ENCODE assay signal across 10 mouse cellular contexts in the genomic region with DNA sequence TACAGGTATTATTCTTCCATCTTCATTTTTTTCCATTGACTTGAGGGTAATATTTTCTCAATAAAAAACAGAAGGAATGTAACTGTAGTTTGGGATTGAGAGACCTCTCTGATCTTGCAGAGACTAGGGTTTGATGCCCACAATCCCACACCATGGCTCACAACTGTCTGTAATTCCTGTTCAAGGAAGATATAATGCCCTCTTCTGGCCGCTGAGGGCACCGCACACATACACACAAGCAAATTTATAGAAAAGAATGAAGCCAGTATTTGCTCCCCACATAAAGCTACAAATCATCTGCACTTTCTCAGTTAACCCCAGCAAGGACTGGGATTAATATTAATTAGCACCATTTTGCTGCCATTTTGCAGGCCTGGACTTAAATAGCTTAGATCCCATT.
DNase-seq lines count a peak whose midpoint lies in the region; ATAC-seq and TF ChIP-seq lines count a peak whose summit lies in the region.
"Had no signal": no experiment of that assay in that cellular context is flagged by ENCODE, and none has a peak within 500 bp of the region (broad histone marks: within the 10 kb centered on the region; RNA-seq: fewer than 3 reads in every experiment).

No protein-coding gene starts in this region.

- H3K36me3 ChIP-seq in forebrain, postnatal 0 days (ENCODE audit: insufficient read depth): no peaks in the 10 kb centered on the region
- H3K36me3 ChIP-seq in forebrain, embryonic 10.5 days (replicated peaks): no peaks in the 10 kb centered on the region
- no peaks in the 10 kb centered on the region for H3K36me3 ChIP-seq in lung, embryonic 14.5 days (ENCODE audit: insufficient read depth)
- no peaks in the 10 kb centered on the region for H3K36me3 ChIP-seq in MEL (ENCODE audit: control insufficient read depth in 1 of 2, insufficient read depth in 2 of 2, low read length in 2 of 2)
- H3K36me3 ChIP-seq in hindbrain, embryonic 16.5 days (ENCODE audit: control insufficient read depth, insufficient read depth, low read length): no peaks in the 10 kb centered on the region
- H3K36me3 ChIP-seq: liver, embryonic 13.5 days had no signal

- TF ChIP-seq POLR2A in MEL (IDR thresholded peaks at IDR 0.05; ENCODE audit: control insufficient read depth in 1 of 2, insufficient read depth in 1 of 2, low read depth in 1 of 2, low read length in 2 of 2, poor library complexity in 1 of 2): no peak

- no peaks in the 10 kb centered on the region for H3K4me1 ChIP-seq in forebrain, postnatal 0 days (ENCODE audit: insufficient read depth)
- no peaks in the 10 kb centered on the region for H3K4me1 ChIP-seq in forebrain, embryonic 10.5 days
- H3K4me1 ChIP-seq in lung, embryonic 14.5 days (ENCODE audit: insufficient read depth): no peaks in the 10 kb centered on the region
- H3K4me1 ChIP-seq in MEL (ENCODE audit: control insufficient read depth in 1 of 2, insufficient read depth in 2 of 2, low read length in 2 of 2): no peaks in the 10 kb centered on the region
- H3K4me1 ChIP-seq in hindbrain, embryonic 16.5 days (ENCODE audit: control insufficient read depth, insufficient read depth, low read depth, low read length): peaks cover 6% of the 10 kb centered on the region
- H3K4me1 ChIP-seq: liver, embryonic 13.5 days had no signal

- no peaks in the 10 kb centered on the region for H3K27me3 ChIP-seq in forebrain, postnatal 0 days (ENCODE audit: insufficient read depth, low read length)
- no peaks in the 10 kb centered on the region for H3K27me3 ChIP-seq in forebrain, embryonic 10.5 days (ENCODE audit: poor library complexity, severe bottlenecking)
- H3K27me3 ChIP-seq in lung, embryonic 14.5 days (ENCODE audit: insufficient read depth, low read length): no peaks in the 10 kb centered on the region
- H3K27me3 ChIP-seq in MEL (ENCODE audit: control insufficient read depth in 1 of 2, insufficient read depth in 2 of 2, low read length in 2 of 2): no peaks in the 10 kb centered on the region
- H3K27me3 ChIP-seq in hindbrain, embryonic 16.5 days (replicated peaks; ENCODE audit: control insufficient read depth, insufficient read depth, low read length): no peaks in the 10 kb centered on the region
- H3K27me3 ChIP-seq: liver, embryonic 13.5 days had no signal

- peak; percentile 45 for DNase-seq in forebrain, postnatal 0 days
- no peak for DNase-seq in forebrain, embryonic 10.5 days (ENCODE audit: extremely low spot score, low spot score)
- DNase-seq in lung, embryonic 14.5 days: peak; percentile 54
- no peak for DNase-seq in lung, adult 18-20 months
- peak; percentile 24 for DNase-seq in MEL (ENCODE audit: low read depth, low spot score)
- DNase-seq in heart, adult 8-10 months (ENCODE audit: low spot score): no peak
- DNase-seq: kidney, adult 11 months; liver, embryonic 13.5 days had no signal

- H3K4me2 ChIP-seq in forebrain, postnatal 0 days (ENCODE audit: low read depth): no peak overlapping the region
- H3K4me2 ChIP-seq in lung, embryonic 14.5 days: no peak overlapping the region
- H3K4me2 ChIP-seq in hindbrain, embryonic 16.5 days (ENCODE audit: low read length): no peak overlapping the region
- H3K4me2 ChIP-seq: liver, embryonic 13.5 days had no signal

- TF ChIP-seq EP300 in MEL (IDR thresholded peaks at IDR 0.05; ENCODE audit: low read depth in 1 of 2, low read length in 2 of 2): no peak

- peak; percentile 39 for TF ChIP-seq RAD21 in MEL (IDR thresholded peaks at IDR 0.05; ENCODE audit: low read depth, low read length)

- H3K79me2 ChIP-seq in MEL (ENCODE audit: control insufficient read depth, insufficient read depth, low read length, poor library complexity): no peaks in the 10 kb centered on the region

- no peak overlapping the region for H3K4me3 ChIP-seq in forebrain, postnatal 0 days (ENCODE audit: low read depth, low read length)
- H3K4me3 ChIP-seq in forebrain, embryonic 10.5 days: no peak overlapping the region
- no peak overlapping the region for H3K4me3 ChIP-seq in lung, embryonic 14.5 days (ENCODE audit: low read depth, low read length)
- no peak overlapping the region for H3K4me3 ChIP-seq in MEL (ENCODE audit: control insufficient read depth in 1 of 2, insufficient read depth in 1 of 2, low read depth in 2 of 2, low read length in 2 of 2)
- no peak overlapping the region for H3K4me3 ChIP-seq in hindbrain, embryonic 16.5 days (ENCODE audit: low read length)
- H3K4me3 ChIP-seq: liver, embryonic 13.5 days had no signal

- no peak overlapping the region for H3K27ac ChIP-seq in forebrain, postnatal 0 days (ENCODE audit: low read depth, low read length)
- H3K27ac ChIP-seq in forebrain, embryonic 10.5 days: no peak overlapping the region
- no peak overlapping the region for H3K27ac ChIP-seq in lung, embryonic 14.5 days (ENCODE audit: low read depth)
- no peak overlapping the region for H3K27ac ChIP-seq in MEL (ENCODE audit: control insufficient read depth, low read depth, low read length)
- peak overlapping the region; percentile 44; the same call in 1 of the 2 replicates for H3K27ac ChIP-seq in hindbrain, embryonic 16.5 days (ENCODE audit: low read depth, low read length)
- H3K27ac ChIP-seq: liver, embryonic 13.5 days had no signal

- peak; percentile 62 for TF ChIP-seq CTCF in forebrain, postnatal 0 days (IDR thresholded peaks at IDR 0.05; ENCODE audit: low read depth)
- peak; percentile 53 for TF ChIP-seq CTCF in lung, embryonic 14.5 days (IDR thresholded peaks at IDR 0.05; ENCODE audit: low read depth)
- peak; percentile 32 to 57 (median 43); a peak in 5 of 6 replicates for TF ChIP-seq CTCF in MEL (IDR thresholded peaks at IDR 0.05 in 2 of 3, conservative IDR thresholded peaks at IDR 0.05 in 1 of 3; ENCODE audit: control insufficient read depth in 1 of 3, insufficient read depth in 1 of 3, low read depth in 2 of 3, low read length in 3 of 3, poor library complexity in 1 of 3, severe bottlenecking in 1 of 3)

- 53% methylated on average over 2 of the region's 2 CpGs for WGBS in forebrain, postnatal 0 days
- WGBS in forebrain, embryonic 10.5 days: 52% methylated on average over 2 of the region's 2 CpGs
- WGBS in lung, embryonic 14.5 days: 55% methylated on average over 2 of the region's 2 CpGs
- 38% methylated on average over 2 of the region's 2 CpGs for WGBS in hindbrain, embryonic 16.5 days

- H3K9me3 ChIP-seq in forebrain, postnatal 0 days (ENCODE audit: low read length): no peaks in the 10 kb centered on the region
- H3K9me3 ChIP-seq in forebrain, embryonic 10.5 days: no peaks in the 10 kb centered on the region
- H3K9me3 ChIP-seq in lung, embryonic 14.5 days (ENCODE audit: low read depth, low read length): no peaks in the 10 kb centered on the region
- no peaks in the 10 kb centered on the region for H3K9me3 ChIP-seq in MEL (replicated peaks; ENCODE audit: insufficient read depth, low read length)
- H3K9me3 ChIP-seq in hindbrain, embryonic 16.5 days (ENCODE audit: control insufficient read depth, low read length): no peaks in the 10 kb centered on the region
- H3K9me3 ChIP-seq: liver, embryonic 13.5 days had no signal

- no peak overlapping the region for H3K9ac ChIP-seq in forebrain, postnatal 0 days
- H3K9ac ChIP-seq in lung, embryonic 14.5 days: no peak overlapping the region
- H3K9ac ChIP-seq in MEL (ENCODE audit: control insufficient read depth, low read depth, low read length, poor library complexity, severe bottlenecking): no peak overlapping the region
- H3K9ac ChIP-seq in hindbrain, embryonic 16.5 days (ENCODE audit: low read depth, low read length): no peak overlapping the region
- H3K9ac ChIP-seq: liver, embryonic 13.5 days had no signal

- no peak for ATAC-seq in forebrain, postnatal 0 days
- no peak for ATAC-seq in lung, embryonic 14.5 days (ENCODE audit: insufficient read depth)
- no peak for ATAC-seq in hindbrain, embryonic 16.5 days
- no peak for ATAC-seq in erythroid progenitor cell, adult 5-6 weeks (replicated peaks; ENCODE audit: low FRiP score, poor library complexity, severe bottlenecking)

TF ChIP-seq in MEL, 35 proteins besides CTCF, POLR2A, EP300 and RAD21:
- TF ChIP-seq ETS1 (IDR thresholded peaks at IDR 0.05; ENCODE audit: low read depth, low read length): no peak
- peak; percentile 50 for TF ChIP-seq ZC3H11A (IDR thresholded peaks at IDR 0.05; ENCODE audit: low read depth, low read length)
- TF ChIP-seq MYC (IDR thresholded peaks at IDR 0.05; ENCODE audit: low read depth, low read length): no peak
- TF ChIP-seq SMC3 (IDR thresholded peaks at IDR 0.05; ENCODE audit: low read depth, low read length): peak; percentile 71
- TF ChIP-seq POLR2AphosphoS5 (IDR thresholded peaks at IDR 0.05; ENCODE audit: borderline replicate concordance, low read depth, low read length): no peak

Comparison
In these comparisons a context has a peak if more than half of its experiments do, and no peak if none do; other contexts are left out.
1. DNase-seq: peak in forebrain, postnatal 0 days (single experiment), lung, embryonic 14.5 days (single experiment) and MEL (single experiment); none in forebrain, embryonic 10.5 days (single experiment), lung, adult 18-20 months (0 of 2) and heart, adult 8-10 months (single experiment).
2. Peak in every context shown above with its lines, with median percentiles within 50 percentile points of each other: CTCF ChIP-seq.